Mouse (Mus musculus) liver, adult 2 months (tissue): ENCODE data around the gene Gtse1. TPM values are rescaled to one million over a fixed set of nuclear protein-coding genes. Genes with fewer than 3 reads are reported as not detected.

ENCODE experiments used
- DNase-seq: peaks from one replicate; pipeline ENCODE4 v3.0.0-alpha.2; 2011; ENCODE audit warnings: low read depth, low spot score; ENCODE audit errors: extremely low read depth
- H3K27ac ChIP-seq: fragments of 200-500 bp; replicated peaks from 2 replicates; pipeline ENCODE4 v1.5.1; 2012; ENCODE audit warnings: low read depth, mild to moderate bottlenecking, control low read depth, inconsistent platforms, low read length; ENCODE audit not compliant: insufficient read depth
- H3K27me3 ChIP-seq: fragments of 200-500 bp; 2 replicates; pipeline ENCODE4 v1.6.1; 2012; ENCODE audit warnings: mild to moderate bottlenecking, moderate library complexity, low read length, inconsistent platforms; ENCODE audit not compliant: control insufficient read depth, insufficient read depth
- H3K36me3 ChIP-seq: fragments of 200-500 bp; 2 replicates; pipeline ENCODE4 v1.6.1; 2012; ENCODE audit warnings: low read length, inconsistent platforms; ENCODE audit not compliant: control insufficient read depth, insufficient read depth
- H3K4me1 ChIP-seq: fragments of 200-500 bp; 2 replicates; pipeline ENCODE4 v1.6.1; 2011; ENCODE audit warnings: low read length; ENCODE audit not compliant: control insufficient read depth, insufficient read depth
- H3K4me3 ChIP-seq: fragments of 200-500 bp; 2 replicates; pipeline ENCODE4 v1.5.1; 2011; ENCODE audit warnings: low read depth, mild to moderate bottlenecking, control low read depth, low read length, moderate library complexity; ENCODE audit not compliant: insufficient read depth
- H3K79me2 ChIP-seq: fragments of 200-500 bp; 2 replicates; pipeline ENCODE4 v1.6.1; 2012; ENCODE audit warnings: inconsistent platforms, mild to moderate bottlenecking, low read length, moderate library complexity; ENCODE audit not compliant: control insufficient read depth, insufficient read depth
- H3K9ac ChIP-seq: fragments of 200-500 bp; 2 replicates; pipeline ENCODE4 v1.6.1; 2012; ENCODE audit warnings: low read depth, mild to moderate bottlenecking, control low read depth, inconsistent platforms, low read length
- CTCF ChIP-seq: fragments of 200-500 bp; IDR thresholded peaks from 2 replicates; pipeline ENCODE4 v1.5.1; 2011; ENCODE audit warnings: low read depth, low read length, control low read depth
- POLR2A ChIP-seq: fragments of 200-500 bp; IDR thresholded peaks from 2 replicates; pipeline ENCODE4 v1.6.1; 2011; ENCODE audit warnings: low read length, control low read depth; ENCODE audit not compliant: insufficient read depth; ENCODE audit errors: extremely low read depth
- WGBS: fragments of 180-500 bp; shearing (Covaris S2); methylation state at CpG from one replicate; pipeline ENCODE4 v1.1.7; 2018; 5-methylcytosine and 5-hydroxymethylcytosine counted together
- polyA plus RNA-seq: library from polyadenylated mRNA; depleted of rRNA; stranded (reverse); fragments of >200 nt; gene quantifications from 2 replicates; pipeline ENCODE4 v1.2.3, GENCODE M21; 2012
- total RNA-seq: library from RNA; depleted of rRNA; stranded (reverse); fragments of >200 nt; gene quantifications from 2 replicates; pipeline ENCODE4 v1.2.3, GENCODE M21; 2014

The Gtse1 gene
- total and polyA plus RNA-seq, 2 experiments = 0.28 to 0.33 TPM

- no peak for TF ChIP-seq CTCF
- peak; percentile 68; the same call in 1 of the 2 replicates for TF ChIP-seq POLR2A
- H3K27ac ChIP-seq = peak within 1 kb of the TSS; percentile 86
These were observed 27.5 kb upstream of the Gtse1 start, which contains the start of gene Ttc38 for GRCm38 (mm10) chr15:85831954-85832590. TSS of gene Ttc38 (plus strand) at chr15:85832306.

DNA sequence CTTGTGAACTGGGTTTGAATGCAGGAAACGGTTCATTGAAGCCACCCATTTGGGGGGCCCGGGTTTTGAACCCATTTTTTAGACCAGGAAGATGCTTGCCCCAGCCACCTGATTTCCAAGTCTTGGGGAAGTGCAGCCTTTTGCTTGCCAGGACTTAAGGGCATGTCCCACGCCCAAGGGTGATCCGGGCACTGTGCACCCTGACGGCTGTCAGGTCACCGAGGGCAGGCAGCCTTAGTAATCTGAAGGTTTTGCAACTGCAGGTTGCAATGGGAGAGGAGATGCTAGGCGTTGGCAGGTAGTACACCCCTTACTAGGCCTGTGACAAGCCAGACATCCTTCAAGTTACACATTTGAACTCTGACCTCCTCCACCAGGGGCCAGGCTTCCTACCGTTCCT lies 26.9 kb upstream of the Gtse1 start:
- 11% methylated on average over 8 of the region's 8 CpGs for WGBS
- no peak for TF ChIP-seq CTCF
- no peak for TF ChIP-seq POLR2A
- Histone ChIP-seq H3K36me3 (peaks cover 6% of the 10 kb centered on the region; the same call in 1 of the 2 replicates), H3K9ac (peak overlapping the region; percentile 75), H3K4me1 (peaks cover 24% of the 10 kb centered on the region; the same call in 1 of the 2 replicates), H3K27ac (peak overlapping the region; percentile 86), H3K79me2 (0 out of 2 replicates have a peak, but pooled peaks cover 4% of the 10 kb centered on the region), H3K4me3 (peak overlapping the region; percentile 65), H3K27me3 (no peaks in the 10 kb centered on the region)
- DNase-seq = peak; percentile 81

More at GRCm38 (mm10) chr15:85831954-85832590, 27.5 kb upstream of the Gtse1 start, which contains the start of gene Ttc38:
- Histone ChIP-seq H3K36me3 (peaks cover 6% of the 10 kb centered on the region; the same call in 1 of the 2 replicates), H3K9ac (peak within 1 kb of the TSS; percentile 75), H3K27me3 (no peaks in the 10 kb centered on the region), H3K4me3 (peak within 1 kb of the TSS; percentile 65), H3K79me2 (0 out of 2 replicates have a peak, but pooled peaks cover 4% of the 10 kb centered on the region), H3K4me1 (peaks cover 24% of the 10 kb centered on the region; the same call in 1 of the 2 replicates)
- 1% methylated on average over 27 of the region's 27 CpGs for WGBS
- DNase-seq = peak; percentile 91

- H3K27me3 ChIP-seq = no peaks in the 10 kb centered on the region
- H3K4me3 ChIP-seq = no peak overlapping the region
- TF ChIP-seq CTCF (no peak; the same call in 1 of the 2 replicates), POLR2A (no peak)
- peaks cover 9% of the 10 kb centered on the region; the same call in 1 of the 2 replicates for H3K4me1 ChIP-seq
- no peak overlapping the region for H3K9ac ChIP-seq
- DNase-seq = no peak
- peaks cover 12% of the 10 kb centered on the region for H3K36me3 ChIP-seq
- H3K27ac ChIP-seq = no peak overlapping the region
- WGBS = 72% methylated on average over 3 of the region's 3 CpGs
- 0 out of 2 replicates have a peak, but pooled peaks cover 4% of the 10 kb centered on the region for H3K79me2 ChIP-seq
These were observed 24.2 kb upstream of the Gtse1 start for GRCm38 (mm10) chr15:85835335-85835734.

DNA sequence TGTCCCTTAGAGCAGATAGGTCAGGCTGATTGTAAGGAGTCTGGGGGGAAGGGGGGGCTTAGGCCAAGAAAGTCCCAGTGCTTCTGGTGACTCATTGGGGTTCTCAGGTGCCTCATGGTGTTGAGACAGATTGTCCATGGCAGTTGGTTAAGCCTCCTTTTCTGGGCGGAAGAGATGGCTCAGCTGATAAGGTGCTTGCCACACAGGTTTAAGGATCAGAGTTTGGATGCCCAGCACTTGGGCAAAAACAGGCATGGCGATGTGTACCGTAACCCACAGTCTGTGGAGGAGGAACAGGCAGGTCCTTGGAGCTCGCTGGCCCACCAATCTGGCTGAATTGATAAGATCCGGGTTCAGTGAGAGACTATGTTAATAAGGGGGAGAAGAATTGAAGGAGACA lies 22.7 kb upstream of the Gtse1 start:
- Histone ChIP-seq H3K79me2 (0 out of 2 replicates have a peak, but pooled peaks cover 7% of the 10 kb centered on the region), H3K9ac (no peak overlapping the region), H3K4me1 (peaks cover 11% of the 10 kb centered on the region; the same call in 1 of the 2 replicates), H3K27ac (no peak overlapping the region), H3K4me3 (no peak overlapping the region), H3K36me3 (peaks cover 17% of the 10 kb centered on the region), H3K27me3 (no peaks in the 10 kb centered on the region)
- WGBS = 92% methylated on average over 5 of the region's 5 CpGs
- DNase-seq = no peak
- no peak for TF ChIP-seq POLR2A
- TF ChIP-seq CTCF = no peak

- WGBS = 74% methylated on average over 6 of the region's 6 CpGs
- Histone ChIP-seq H3K27ac (no peak overlapping the region), H3K27me3 (no peaks in the 10 kb centered on the region), H3K36me3 (peaks cover 21% of the 10 kb centered on the region), H3K9ac (no peak overlapping the region), H3K4me1 (0 out of 2 replicates have a peak, but pooled peaks cover 3% of the 10 kb centered on the region), H3K4me3 (no peak overlapping the region), H3K79me2 (0 out of 2 replicates have a peak, but pooled peaks cover 4% of the 10 kb centered on the region)
- TF ChIP-seq POLR2A (no peak), CTCF (peak; percentile 79)
- no peak for DNase-seq
These were observed 18.6 kb upstream of the Gtse1 start for GRCm38 (mm10) chr15:85840983-85841382.

- TF ChIP-seq POLR2A = no peak
- TF ChIP-seq CTCF = no peak
- Histone ChIP-seq H3K27me3 (no peaks in the 10 kb centered on the region), H3K4me3 (no peak overlapping the region), H3K4me1 (0 out of 2 replicates have a peak, but pooled peaks cover 3% of the 10 kb centered on the region), H3K9ac (no peak overlapping the region), H3K36me3 (peaks cover 23% of the 10 kb centered on the region), H3K79me2 (0 out of 2 replicates have a peak, but pooled peaks cover 3% of the 10 kb centered on the region), H3K27ac (no peak overlapping the region)
- no peak for DNase-seq
- WGBS = 79% methylated on average over 5 of the region's 5 CpGs
These were observed 17.7 kb upstream of the Gtse1 start for GRCm38 (mm10) chr15:85841796-85842360.
